In the genomic region with DNA sequence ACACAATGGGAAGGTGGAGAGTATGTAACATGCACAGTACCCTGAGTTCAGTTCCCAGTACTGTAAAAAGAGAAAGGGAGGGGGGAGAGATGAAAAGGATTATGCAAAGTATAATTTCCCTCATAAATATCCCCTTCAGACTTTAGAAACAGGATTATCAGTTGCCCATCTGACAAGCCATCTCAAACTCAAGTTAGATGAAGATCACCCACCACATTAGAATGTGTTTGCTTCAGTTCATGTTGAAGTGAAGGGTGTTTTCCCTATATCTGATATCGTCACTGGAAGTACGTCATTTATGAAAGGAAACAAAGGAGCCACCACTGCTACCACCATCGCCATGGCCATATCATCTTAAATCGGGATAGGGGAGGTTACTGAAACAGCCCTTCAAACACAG, we compare ENCODE assay signal across 8 mouse cellular contexts. TPM values are rescaled to one million over a fixed set of nuclear protein-coding genes. Genes with fewer than 3 reads are reported as not detected.
A peak's percentile ranks its signal among the peaks of the same experiment; 100 is the strongest.
DNase-seq lines count a peak whose midpoint lies in the region; ATAC-seq and TF ChIP-seq lines count a peak whose summit lies in the region.
"Had no signal": no experiment of that assay in that cellular context is flagged by ENCODE, and none has a peak within 500 bp of the region (broad histone marks: within the 10 kb centered on the region; RNA-seq: fewer than 3 reads in every experiment).

A gene (plus strand): TSS at position 301 of the 400 bp plus-strand sequence.

- H3K9ac ChIP-seq in intestine, embryonic 15.5 days: no peak within 1 kb of the TSS
- H3K9ac ChIP-seq: hindbrain, embryonic 15.5 days had no signal

- no peak within 1 kb of the TSS for H3K4me3 ChIP-seq in spleen, adult 2 months (ENCODE audit: extremely low read depth, insufficient read depth, insufficient read length)
- no peak within 1 kb of the TSS for H3K4me3 ChIP-seq in intestine, embryonic 15.5 days (replicated peaks)
- H3K4me3 ChIP-seq: hindbrain, embryonic 15.5 days had no signal

- H3K27ac ChIP-seq in spleen, adult 2 months (ENCODE audit: insufficient read depth, low read length): no peak within 1 kb of the TSS
- H3K27ac ChIP-seq in intestine, embryonic 15.5 days: no peak within 1 kb of the TSS
- H3K27ac ChIP-seq: hindbrain, embryonic 15.5 days had no signal

- no peak for TF ChIP-seq POLR2A in spleen, adult 2 months (IDR thresholded peaks at IDR 0.05; ENCODE audit: low read depth, low read length)
- TF ChIP-seq POLR2A in brain, embryonic 14.5 days (IDR thresholded peaks at IDR 0.05; ENCODE audit: borderline replicate concordance, extremely low read depth, insufficient read depth, insufficient read length, poor library complexity, severe bottlenecking): no peak

- no peaks in the 10 kb centered on the region for H3K36me3 ChIP-seq in spleen, adult 2 months (ENCODE audit: control insufficient read depth, insufficient read depth, low read length)
- H3K36me3 ChIP-seq in intestine, embryonic 15.5 days: no peaks in the 10 kb centered on the region
- H3K36me3 ChIP-seq: hindbrain, embryonic 15.5 days had no signal

- ATAC-seq in inflammation-experienced regulatory T-cells, adult 6 months: peak; percentile 23
- ATAC-seq in neutrophil, adult 5-6 weeks (ENCODE audit: extremely low read depth, insufficient number of reproducible peaks, low FRiP score, poor library complexity, severe bottlenecking): no peak
- no peak for ATAC-seq in intestine, embryonic 15.5 days

- no peak for DNase-seq in spleen, adult 2 months (ENCODE audit: low read depth in 1 of 2, low spot score in 2 of 2)
- DNase-seq in spleen, postnatal 36 days (ENCODE audit: low spot score in 2 of 2): no peak
- no peak for DNase-seq in brain, embryonic 14.5 days (ENCODE audit: low read depth)
- DNase-seq in cerebellum, postnatal 10 days: no peak

- WGBS in spleen, adult 2 months: 83% methylated on average over 4 of the region's 4 CpGs
- 96% methylated on average over 4 of the region's 4 CpGs for WGBS in intestine, embryonic 15.5 days

- no peaks in the 10 kb centered on the region for H3K9me3 ChIP-seq in intestine, embryonic 15.5 days
- H3K9me3 ChIP-seq: hindbrain, embryonic 15.5 days had no signal

- H3K4me2 ChIP-seq in intestine, embryonic 15.5 days (replicated peaks): no peak within 1 kb of the TSS
- H3K4me2 ChIP-seq: hindbrain, embryonic 15.5 days had no signal

- H3K4me1 ChIP-seq in spleen, adult 2 months (ENCODE audit: control insufficient read depth, insufficient read depth, insufficient read length): no peaks in the 10 kb centered on the region
- H3K4me1 ChIP-seq in intestine, embryonic 15.5 days (replicated peaks): no peaks in the 10 kb centered on the region
- H3K4me1 ChIP-seq: hindbrain, embryonic 15.5 days had no signal

- no peaks in the 10 kb centered on the region for H3K27me3 ChIP-seq in spleen, adult 2 months (ENCODE audit: control insufficient read depth, insufficient read depth, low read length)
- no peaks in the 10 kb centered on the region; the same call in 1 of the 2 replicates for H3K27me3 ChIP-seq in intestine, embryonic 15.5 days (replicated peaks)
- H3K27me3 ChIP-seq: hindbrain, embryonic 15.5 days had no signal

- no peak for TF ChIP-seq CTCF in spleen, adult 2 months (IDR thresholded peaks at IDR 0.05; ENCODE audit: extremely low read depth, insufficient read depth, insufficient read length, insufficient replicate concordance)
- TF ChIP-seq CTCF in brain, embryonic 14.5 days (IDR thresholded peaks at IDR 0.05; ENCODE audit: borderline replicate concordance, extremely low read depth, insufficient read depth, insufficient read length): no peak

RNA-seq across cellular contexts. Expression of the gene that starts here (rescaled TPM):
- polyA plus RNA-seq in spleen, adult 2 months (2012; rRNA removed): 12.2 and 12.5 TPM in 2 replicates
- polyA plus RNA-seq in brain, embryonic 14.5 days (2012; rRNA removed): 19.9 and 24.4 TPM in 2 replicates
- 10 to 100 TPM in 1 of 3 experiments, 1 to 10 TPM in 2; 7.0 to 11.7 (median 8.6) TPM for polyA plus RNA-seq in inflammation-experienced regulatory T-cells, adult 6 months (2017; shearing (Covaris generic))
- 26.0 and 27.0 TPM in 2 replicates for total RNA-seq in neutrophil, adult 5-6 weeks (2017)
- 4.6 and 5.3 TPM in 2 replicates for polyA plus RNA-seq in intestine, embryonic 15.5 days (2015; fragmentation: Nextera tagmentation; extraction: Ambion mirVana)
